Comparison of ENCODE assay signal across 14 mouse cellular contexts in genomic region chr5:97730920-97731319, GRCm38 (mm10).
"Had no signal": no experiment of that assay in that cellular context is flagged by ENCODE, and none has a peak within 500 bp of the region (broad histone marks: within the 10 kb centered on the region; RNA-seq: fewer than 3 reads in every experiment).

No protein-coding gene starts in this region.

- H3K27me3 ChIP-seq: limb, embryonic 15.5 days; liver, embryonic 12.5 days; midbrain, embryonic 13.5 days; neural tube, embryonic 15.5 days had no signal

- DNase-seq: kidney, adult 8-10 months; kidney, postnatal 25 days; right cerebral cortex, adult 18-20 months; spleen, adult 18-20 months; thymus, adult 2 months; thymus, postnatal 25 days had no signal

- ATAC-seq: intestine, postnatal 0 days; liver, embryonic 12.5 days; midbrain, embryonic 13.5 days had no signal

- H3K9ac ChIP-seq: limb, embryonic 15.5 days; liver, embryonic 12.5 days; midbrain, embryonic 13.5 days; neural tube, embryonic 15.5 days had no signal

- H3K4me2 ChIP-seq: limb, embryonic 15.5 days; liver, embryonic 12.5 days; midbrain, embryonic 13.5 days; neural tube, embryonic 15.5 days had no signal

- H3K36me3 ChIP-seq: limb, embryonic 15.5 days; liver, embryonic 12.5 days; midbrain, embryonic 13.5 days; neural tube, embryonic 15.5 days had no signal

- H3K4me1 ChIP-seq: limb, embryonic 15.5 days; liver, embryonic 12.5 days; midbrain, embryonic 13.5 days; neural tube, embryonic 15.5 days had no signal

- H3K9me3 ChIP-seq: limb, embryonic 15.5 days; liver, embryonic 12.5 days; midbrain, embryonic 13.5 days; neural tube, embryonic 15.5 days had no signal

- H3K27ac ChIP-seq: left cerebral cortex, adult 2 months; limb, embryonic 15.5 days; liver, embryonic 12.5 days; macrophage; midbrain, embryonic 13.5 days; neural tube, embryonic 15.5 days had no signal

- H3K4me3 ChIP-seq: left cerebral cortex, adult 2 months; limb, embryonic 15.5 days; liver, embryonic 12.5 days; midbrain, embryonic 13.5 days; myocyte; neural tube, embryonic 15.5 days had no signal
